Mouse (Mus musculus): ENCODE measurements at regions not wholly inside any gene's neighbourhood (a gene's known extent, or its start where the extent isn't known, plus 50 kb on each side); places are given as distances from the start of the nearest gene placed in this dataset.

DNA sequence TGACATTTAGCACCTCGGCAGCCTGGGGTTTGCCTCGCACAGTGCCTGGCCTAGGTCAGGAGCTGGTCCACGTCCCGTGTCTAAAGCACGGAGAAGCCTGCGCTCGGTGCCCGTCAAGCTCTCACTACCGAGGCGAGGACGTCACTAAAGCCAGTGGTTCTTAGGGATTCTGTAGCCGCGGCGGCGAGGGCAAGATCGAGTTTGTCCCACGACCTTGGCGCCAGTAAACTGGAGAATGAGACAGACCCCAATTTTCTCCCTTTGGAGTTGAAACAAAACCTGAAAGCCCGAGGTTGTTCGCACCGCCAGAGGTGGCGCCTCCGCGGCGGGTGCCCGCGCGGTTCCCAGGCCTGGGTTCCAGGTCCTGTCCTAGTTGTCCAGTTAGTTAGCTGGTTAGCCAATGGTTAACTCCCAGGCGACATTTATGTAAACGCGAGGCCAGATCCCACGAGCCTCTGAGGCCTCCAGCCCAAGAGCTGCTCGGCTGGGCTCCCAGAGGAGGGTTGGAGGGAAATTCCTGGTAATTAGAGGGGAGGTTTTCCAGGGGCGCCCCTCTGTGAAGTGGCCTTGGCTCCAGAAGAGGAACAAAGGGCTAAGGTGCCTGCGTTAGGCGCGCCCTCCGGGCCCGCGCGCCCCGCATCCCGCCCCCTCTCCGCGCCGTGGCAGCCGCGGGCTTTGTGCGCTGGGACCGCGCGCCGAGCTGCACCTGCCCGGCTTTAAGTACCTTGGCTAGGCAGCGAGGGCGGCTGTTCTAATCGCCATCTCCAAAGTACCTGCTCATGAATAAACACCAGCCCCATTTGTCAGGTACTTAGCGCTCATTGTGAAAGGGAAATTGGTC, 74.0 kb downstream of the Rhcg start:
- in situ Hi-C loops (cut with MboI, MseI) = no loop called here

DNA sequence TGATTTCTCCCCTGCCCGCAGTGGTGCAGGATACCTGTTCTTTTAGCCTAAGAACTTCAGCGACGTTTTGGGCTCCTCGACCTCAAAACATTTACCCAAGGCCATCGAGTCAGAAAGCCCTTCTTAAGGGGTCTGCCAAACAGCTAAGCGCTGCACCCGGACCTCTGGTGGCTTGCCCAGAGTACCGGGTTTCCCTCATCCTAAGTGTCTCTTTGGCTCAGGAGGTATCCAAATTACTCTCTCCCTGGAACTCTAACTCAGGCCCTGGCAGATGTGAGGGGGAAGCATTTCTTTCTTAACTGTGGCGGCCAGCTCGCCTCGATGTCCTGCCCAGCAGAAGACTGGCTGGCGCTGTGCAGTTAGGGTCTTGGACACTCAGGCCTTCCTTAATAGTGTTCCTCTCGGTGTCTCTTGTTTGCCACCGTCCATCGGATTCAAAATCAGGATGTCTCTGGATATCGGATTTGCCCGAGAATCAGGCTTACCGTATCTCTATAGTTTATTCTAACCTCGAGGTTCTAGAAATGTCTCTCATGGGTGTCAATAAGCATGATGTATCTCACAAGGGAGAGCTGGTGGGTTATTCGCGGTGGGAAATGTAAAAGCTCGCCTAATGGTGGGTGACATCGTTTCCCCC, 75.0 kb downstream of the Rhcg start:
- in situ Hi-C loops (cut with MboI, MseI) = no loop called here

DNA sequence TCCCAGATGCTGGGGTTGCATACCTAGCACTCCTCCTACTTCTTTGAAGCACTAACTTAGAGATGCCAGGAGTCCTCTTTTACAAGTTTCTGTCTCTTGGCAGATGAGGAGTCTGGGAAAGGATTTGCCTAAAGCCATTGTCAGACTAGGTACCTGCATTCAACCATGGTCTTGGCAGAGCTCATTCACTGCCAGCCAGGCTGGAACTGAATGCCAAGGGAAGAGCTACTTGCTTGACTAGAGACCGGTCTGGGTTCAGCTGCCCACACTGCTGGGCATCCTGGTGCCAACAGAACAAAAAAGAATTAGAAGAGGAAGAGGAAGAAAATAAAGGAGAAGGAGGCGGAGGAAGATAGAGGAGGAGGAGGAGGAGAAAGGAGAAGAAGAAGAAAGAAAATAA, 74.1 kb upstream of the Polg start:
- in situ Hi-C loops (cut with MboI, MseI) = no loop called here

DNA sequence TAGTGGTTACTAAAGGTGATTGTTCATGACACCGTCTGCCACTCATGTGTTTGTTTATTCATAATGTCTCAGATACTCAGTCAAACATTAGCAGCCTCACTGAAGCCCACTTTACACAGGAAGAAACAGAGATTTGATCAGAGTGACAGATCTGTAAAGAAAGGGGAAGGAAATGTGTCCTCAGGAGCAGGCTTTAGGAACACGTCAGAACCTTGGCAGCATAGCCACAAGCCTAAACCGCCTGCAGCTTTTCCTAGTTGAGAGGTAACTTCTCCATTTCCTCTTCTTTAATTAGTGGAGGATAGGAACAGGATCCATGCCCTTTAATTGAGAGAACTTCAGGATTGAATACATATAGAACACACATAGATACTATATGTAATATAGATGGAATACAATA, 73.3 kb upstream of the Polg start:
- in situ Hi-C loops (cut with MboI, MseI) = no loop called here

DNA sequence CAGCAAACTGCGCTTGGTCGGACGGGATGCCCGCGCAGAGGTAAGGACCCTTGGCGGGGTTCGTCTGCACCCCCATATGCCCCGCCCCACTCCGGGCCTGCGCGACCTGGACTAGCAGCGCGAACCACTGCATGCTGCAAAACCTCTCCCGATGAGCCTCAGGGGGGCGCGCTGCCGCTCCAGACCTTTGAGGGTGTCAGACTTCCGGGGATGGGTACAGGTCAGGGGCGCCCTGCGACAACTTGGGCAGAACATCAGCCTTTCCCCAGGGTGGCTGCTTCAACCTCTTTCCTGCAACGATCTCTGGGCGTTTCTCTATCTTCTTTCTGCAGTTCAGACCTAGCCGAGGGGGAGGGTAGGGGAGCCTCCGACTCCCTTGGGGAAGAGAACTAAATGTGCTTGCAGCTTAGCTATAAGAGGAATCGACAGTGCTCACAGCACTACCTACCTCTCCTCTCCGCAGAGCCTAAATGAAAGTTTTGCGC, 70.0 kb upstream of the Polg start:
- in situ Hi-C loops (cut with MboI, MseI) = no loop called here

DNA sequence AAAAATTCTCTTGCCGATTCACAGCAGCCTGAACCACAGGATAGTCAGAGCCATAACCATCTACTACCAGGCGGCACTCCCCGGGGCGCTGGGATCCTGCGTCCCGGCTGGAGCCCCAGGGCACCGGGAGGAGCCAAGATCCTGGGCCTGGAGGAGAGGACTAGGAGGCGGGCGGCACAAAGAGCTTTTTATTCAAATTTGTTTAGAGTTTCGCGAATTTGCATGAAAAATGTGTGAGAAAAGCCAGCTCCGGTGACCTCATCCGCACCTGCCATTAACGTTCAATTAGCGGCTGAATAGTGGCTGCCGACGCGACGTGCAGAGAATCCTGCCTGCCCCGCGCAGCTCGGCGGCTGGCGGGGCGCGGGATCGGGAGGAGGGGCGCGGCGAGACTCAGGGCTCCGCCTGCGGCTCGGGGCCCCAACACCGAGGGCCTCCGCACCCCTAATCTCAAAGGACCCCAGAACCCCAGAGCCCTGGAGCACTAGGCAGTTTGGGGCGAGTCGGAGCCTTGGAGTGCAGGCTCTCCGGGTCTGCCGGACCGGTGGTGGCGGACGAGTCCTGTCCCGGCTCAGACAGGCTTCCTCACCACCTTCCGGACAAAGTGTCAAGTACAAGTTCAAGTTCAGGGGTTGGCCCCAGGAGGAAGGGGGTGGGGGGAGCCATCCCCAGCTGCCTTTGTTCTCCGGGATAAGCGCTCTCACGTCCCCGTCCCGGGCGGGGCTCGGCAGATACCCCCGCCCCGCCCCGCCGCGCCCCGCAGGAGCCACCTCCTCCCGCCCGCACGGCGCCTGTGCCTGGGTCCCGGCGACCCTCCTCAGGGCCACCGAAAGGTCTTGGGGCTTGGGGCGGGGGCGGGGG, 69.3 kb upstream of the Polg start:
- in situ Hi-C loops (cut with MboI, MseI) = no loop called here

DNA sequence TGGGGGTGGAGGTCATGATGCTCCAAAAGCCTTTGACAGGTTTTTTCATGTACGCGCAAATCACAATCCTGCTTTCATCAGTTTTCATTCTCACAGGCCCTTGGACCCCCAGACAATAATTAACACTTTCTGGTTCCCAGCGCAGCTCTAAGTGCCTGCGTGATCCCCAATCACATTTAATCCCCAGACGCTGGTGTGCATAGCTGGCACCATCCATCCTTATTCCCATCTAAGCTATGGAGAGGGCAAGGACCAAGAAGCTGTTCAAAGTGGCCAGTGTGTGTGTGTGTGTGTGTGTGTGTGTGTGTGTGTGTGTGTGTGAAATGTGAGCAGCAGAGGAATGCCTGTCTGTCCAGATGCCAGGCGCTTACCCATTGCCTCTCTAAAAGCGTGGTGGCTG, 68.7 kb upstream of the Polg start:
- in situ Hi-C loops (cut with MboI, MseI) = loop anchor here in 1 of 2 experiments (5.0 kb wide), 1 partner anchor 38 kb away; no protein-coding TSS in a partner anchor

DNA sequence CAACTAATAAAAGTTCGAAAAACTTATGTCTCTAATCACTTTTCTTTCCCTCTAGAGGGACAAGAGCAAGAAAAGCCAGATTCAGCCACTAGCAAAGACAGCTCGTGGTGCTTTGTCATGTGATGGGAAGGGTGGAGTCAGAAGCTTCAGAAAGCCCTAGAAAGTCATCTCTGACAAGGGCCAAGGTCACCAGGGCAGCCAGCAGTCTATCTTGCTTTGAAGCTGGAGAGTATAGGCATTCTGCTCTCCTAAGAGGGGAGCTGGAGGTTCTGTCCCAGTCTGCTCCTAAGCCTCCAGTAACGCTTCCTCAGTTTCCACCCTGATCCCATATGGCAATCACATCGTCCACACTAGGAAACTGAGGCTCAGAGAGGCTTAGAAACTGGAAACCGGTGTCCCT, 68.2 kb upstream of the Polg start:
- in situ Hi-C loops (cut with MboI, MseI) = loop anchor here in 1 of 2 experiments (5.0 kb wide), 1 partner anchor 37 kb away; no protein-coding TSS in a partner anchor

DNA sequence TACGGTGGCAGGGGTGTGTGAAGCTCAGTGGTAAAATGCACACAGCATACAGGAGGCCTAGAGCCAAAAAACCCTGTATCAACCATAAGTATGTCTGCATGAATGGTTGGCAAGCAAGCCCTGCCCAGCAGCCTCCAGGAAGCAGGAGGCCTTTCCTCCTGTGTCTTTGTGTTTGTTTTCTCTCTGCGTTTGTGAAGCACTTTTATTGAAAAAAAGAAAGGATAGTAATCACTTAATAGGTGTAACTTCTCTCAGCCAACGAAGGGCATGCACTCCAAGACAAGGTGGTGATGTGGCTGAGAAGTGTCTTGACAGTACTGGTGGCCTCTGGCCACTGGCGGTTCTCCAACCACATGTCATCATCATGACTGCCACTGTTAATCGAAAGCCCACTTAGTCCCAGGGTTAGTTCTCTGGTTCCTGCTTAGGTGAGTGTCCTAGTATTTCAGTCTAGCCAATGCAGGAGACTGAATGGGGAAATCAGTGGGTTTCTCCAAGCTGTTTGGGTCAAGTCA, 66.5 kb upstream of the Polg start:
- in situ Hi-C loops (cut with MboI, MseI) = loop anchor here in 1 of 2 experiments (5.0 kb wide), 1 partner anchor 35 kb away; no protein-coding TSS in a partner anchor

DNA sequence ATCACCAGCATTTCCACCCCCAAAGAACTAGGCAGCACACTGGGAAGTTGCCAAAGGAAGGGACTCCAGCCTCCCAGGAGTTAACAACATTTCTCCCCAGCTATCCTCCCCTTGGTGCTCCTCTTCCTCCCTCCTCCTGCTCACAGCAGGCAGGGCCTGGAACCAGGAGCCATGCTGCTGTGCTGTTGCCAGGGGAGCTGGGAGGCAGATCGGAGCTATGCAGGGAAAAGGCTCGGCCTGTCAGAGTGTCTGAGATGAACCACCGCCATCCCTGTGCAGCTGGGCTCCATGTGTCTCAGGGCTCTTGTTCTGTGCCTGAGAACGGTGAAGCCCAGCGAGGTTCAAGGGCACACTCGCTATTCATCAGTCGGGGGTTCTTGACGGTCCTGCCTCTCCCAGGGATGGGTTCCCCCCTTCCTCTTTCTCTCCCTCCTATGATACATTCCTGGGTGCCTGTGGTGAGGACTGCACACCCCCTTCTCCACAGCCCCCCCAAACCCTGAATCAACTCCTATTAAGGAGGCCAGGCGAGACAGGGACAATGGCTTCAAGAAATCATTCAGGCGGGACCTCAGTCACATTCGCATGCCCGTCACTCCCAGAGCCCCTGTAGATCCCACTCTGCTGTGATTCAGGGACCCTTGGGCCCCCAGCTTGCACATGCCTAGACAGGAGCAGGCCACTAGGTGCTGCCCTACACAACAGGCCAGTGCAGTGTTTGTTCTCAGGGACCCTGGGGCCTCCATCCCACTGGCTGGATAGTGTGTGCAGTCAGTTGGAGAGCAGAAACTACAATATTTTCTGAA, 65.6 kb upstream of the Polg start:
- in situ Hi-C loops (cut with MboI, MseI) = loop anchor here in 1 of 2 experiments (5.0 kb wide), 1 partner anchor 34 kb away; no protein-coding TSS in a partner anchor

DNA sequence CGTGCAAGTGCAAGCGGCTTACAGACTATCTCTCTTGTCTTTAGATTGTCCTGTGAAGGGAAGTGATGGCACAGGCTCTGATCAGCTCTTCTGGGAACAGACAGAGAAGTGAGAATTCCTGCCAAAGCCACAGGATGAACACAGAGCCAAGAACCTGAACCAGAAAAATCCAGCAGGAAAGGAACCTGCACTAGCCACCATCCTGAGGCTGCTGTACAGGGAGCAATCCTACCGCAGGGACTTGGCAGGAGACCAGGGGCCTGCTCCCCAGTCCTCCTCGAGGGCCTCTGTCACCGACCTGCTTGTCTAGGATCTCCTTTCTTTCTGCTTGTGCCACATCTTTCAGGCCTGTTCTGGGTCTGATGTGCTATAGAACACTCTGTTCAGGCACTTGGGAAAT, 65.0 kb upstream of the Polg start:
- in situ Hi-C loops (cut with MboI, MseI) = loop anchor here in 1 of 2 experiments (5.0 kb wide), 1 partner anchor 34 kb away; no protein-coding TSS in a partner anchor

DNA sequence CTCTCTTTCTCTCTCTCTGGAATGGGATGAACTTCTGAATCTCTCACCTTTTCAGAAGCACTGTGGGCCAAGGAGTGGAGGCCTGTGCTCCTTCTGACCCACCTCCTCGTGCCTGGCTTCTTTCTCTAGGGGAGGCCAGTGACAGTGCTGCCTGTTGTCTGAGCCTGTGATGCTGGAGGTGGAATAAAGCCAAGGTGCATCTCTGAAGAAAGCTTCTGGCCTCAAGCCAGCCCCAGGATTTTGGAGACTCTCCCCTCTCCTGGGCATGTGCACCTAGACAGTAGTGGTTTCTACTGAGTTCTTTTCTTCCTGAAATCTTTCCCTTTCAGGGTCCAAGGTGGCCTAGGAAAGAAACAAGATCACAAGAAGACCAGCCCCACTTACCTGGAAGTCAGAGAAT, 63.3 kb upstream of the Polg start:
- in situ Hi-C loops (cut with MboI, MseI) = no loop called here

DNA sequence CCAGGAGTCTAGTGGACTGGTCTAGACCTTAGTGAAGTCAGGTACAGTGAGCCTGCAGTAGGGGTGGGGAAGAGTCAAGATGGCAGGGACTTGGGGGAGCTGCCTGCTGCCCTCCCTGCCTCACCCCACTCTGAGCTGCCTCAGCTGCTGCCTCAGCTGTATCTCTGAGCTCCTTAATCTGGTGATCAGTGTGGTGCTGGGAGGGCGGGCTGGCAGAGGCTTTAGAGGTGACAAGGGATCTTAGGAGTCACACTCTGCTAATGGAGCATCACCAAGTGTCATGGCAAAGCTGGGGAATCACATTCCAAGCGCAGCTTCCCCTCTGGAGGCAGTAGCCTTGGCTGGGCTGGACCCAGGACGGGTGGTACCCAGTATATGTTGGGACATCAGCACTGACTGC, 61.8 kb upstream of the Polg start:
- in situ Hi-C loops (cut with MboI, MseI) = no loop called here

DNA sequence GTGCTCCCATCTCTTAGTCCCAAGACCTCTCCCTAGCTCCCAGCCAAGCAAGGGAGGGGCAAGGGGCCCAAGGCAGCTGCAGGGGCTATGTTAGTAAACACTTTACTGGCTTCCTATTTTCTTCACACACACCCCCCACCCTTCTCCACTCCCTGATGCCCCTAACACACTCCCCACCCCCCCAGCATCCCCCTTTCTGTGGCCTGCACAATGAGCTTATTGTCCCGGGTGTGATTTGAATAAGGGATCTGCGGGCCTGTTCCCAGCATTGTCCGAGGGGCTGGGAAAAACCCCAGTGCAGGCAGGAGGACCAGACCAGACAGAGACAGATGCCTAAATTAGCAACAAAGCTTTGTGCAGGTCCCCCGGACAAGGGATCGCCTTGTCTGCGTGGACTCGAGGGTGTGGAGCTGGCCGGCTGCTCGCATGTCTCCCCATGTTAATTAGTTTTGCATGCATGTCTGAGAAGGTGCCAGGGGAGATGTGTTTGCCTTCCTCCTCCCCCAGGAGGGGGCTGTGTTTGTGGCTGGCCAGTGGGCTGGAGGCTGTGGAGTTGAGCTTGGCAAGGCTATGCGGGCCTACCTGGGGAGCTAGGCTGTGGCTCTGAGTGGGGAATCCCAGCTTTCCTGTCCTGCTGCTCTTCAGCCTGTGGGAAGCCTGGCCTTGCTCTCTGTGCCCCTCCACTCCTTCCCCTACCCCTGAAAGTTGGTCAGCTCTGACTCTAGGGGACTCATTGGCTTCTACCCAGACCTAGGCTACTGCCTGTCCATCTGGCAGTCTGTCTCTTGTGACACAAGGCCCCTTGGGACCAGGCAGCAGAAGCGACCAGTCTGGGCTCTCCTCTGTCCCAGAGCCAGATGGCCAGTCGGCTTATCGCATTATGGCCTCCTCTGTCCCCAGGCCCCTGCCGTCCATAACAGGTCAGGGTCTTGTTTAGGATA, 59.8 kb upstream of the Polg start:
- in situ Hi-C loops (cut with MboI, MseI) = no loop called here

DNA sequence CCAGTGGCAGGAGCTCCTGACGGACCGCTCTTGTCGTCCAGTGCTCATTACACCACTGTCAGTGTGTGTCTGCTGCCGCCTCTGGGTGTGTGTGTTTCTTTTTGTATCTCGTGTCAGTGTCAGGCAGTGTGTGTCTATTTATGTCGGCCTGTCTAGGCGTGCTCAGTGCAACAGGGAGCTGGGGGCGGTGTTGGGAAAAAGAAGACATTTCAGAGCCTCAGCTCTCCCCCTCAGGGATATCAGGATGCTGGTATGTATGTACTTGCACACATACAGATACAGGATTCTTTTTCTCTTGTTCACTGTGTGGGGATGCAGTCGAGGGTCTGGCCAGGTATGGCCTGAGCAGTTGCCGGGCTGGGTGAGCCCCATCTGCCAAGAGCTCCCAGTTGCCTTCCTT, 58.8 kb upstream of the Polg start:
- in situ Hi-C loops (cut with MboI, MseI) = no loop called here

DNA sequence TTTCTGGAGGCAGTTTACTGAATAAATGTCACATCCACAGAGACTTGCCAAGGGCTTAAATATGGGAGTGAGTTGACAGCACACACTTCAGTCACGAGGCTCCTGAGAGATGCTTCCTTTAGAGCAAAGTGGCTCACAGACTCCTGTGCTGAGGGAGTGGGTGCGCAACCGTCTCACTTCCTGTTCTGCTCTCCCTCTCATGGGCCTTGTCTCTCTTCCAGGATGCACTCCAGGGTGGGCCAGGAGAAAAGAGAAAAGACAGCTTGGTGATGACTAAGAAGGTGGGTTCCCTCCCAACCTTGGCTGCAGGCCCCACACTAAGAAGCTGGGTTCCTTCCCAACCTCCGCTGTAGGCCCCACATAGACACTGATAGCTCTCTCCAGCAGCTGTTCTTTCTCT, 57.5 kb upstream of the Polg start:
- in situ Hi-C loops (cut with MboI, MseI) = no loop called here

DNA sequence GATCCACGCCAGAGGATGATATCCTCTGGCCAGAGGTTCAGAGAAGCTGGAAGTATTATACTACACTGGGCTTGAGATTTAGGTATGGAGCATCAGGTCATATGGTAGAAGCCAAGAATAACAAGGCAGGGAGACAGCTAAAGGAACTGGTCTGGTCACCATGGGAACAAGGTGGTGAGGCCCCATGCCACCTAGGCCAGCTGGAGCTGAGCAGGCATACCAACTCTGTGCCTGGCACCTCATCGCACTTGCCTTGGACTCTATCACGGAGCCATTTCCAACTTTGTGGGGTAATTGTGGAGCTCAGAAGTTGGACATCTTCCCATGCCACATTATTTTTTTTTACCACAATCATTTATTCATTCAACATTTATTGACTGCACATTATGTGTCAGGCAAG, 55.9 kb upstream of the Polg start:
- in situ Hi-C loops (cut with MboI, MseI) = no loop called here

DNA sequence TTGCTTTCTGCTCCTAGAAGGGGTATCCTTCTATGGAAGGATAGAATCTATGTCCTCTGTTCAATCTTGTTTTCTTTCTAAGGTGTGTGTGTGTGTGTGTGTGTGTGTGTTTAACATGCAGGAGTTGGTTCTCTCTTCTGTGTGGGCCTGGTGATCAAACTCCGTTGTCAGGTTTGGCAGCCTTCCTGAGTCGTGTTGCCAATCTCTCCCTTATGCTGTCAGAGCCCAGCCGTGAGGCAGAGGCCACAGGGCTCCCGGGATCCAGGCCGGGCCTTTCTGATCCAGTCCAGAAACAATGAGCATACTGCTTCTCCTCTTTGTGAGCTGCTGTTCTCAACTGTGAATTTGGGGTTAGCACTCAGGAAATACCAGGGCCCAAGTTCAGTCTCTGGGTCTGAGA, 55.1 kb upstream of the Polg start:
- in situ Hi-C loops (cut with MboI, MseI) = no loop called here

DNA sequence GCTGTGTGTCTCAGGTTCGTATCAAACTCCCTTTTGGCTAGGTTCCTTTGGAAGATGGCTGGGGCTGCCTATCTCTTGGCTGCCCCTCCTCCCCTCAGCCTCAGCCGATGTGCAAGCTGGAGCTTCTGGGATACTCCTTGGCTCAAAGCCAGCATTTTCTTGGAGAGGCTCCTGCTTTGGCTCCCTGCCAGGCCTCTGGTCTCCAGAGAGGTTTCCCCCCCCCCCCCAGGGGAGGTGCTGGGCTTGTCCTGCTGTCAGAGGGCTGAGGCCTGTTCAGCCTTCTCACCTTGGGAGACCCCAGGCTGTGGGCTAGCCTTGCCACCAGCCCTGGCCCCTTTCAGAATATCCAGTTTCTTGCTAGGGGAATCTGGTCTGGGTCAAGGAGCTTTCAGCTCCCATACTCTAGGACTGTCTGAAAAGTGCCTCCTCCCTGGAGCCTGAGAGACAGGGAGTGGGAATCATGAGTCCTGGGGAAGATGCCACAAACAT, 54.1 kb upstream of the Polg start:
- in situ Hi-C loops (cut with MboI, MseI) = no loop called here
